ENCODE assay signal across 8 mouse cellular contexts in genomic region chr3:102995605-102996321, GRCm38 (mm10). TPM values are rescaled to one million over a fixed set of nuclear protein-coding genes. Genes with fewer than 3 reads are reported as not detected.
DNase-seq lines count a peak whose midpoint lies in the region; ATAC-seq and TF ChIP-seq lines count a peak whose summit lies in the region.

Sike1 (plus strand) TSS chr3:102995708.

- peak within 1 kb of the TSS; percentile 85 for H3K9ac ChIP-seq in heart, embryonic 15.5 days
- peak within 1 kb of the TSS; percentile 64 for H3K9ac ChIP-seq in liver, embryonic 14.5 days (replicated peaks)
- peak within 1 kb of the TSS; percentile 88 for H3K9ac ChIP-seq in neural tube, embryonic 11.5 days (ENCODE audit: low read length)
- H3K9ac ChIP-seq in stomach, postnatal 0 days (ENCODE audit: low read length): peak within 1 kb of the TSS; percentile 78

- H3K27me3 ChIP-seq in forebrain, embryonic 10.5 days (ENCODE audit: poor library complexity, severe bottlenecking): no peaks in the 10 kb centered on the region
- H3K27me3 ChIP-seq in heart, embryonic 15.5 days: no peaks in the 10 kb centered on the region
- H3K27me3 ChIP-seq in liver, embryonic 14.5 days (ENCODE audit: control insufficient read depth, insufficient read depth, low read length): no peaks in the 10 kb centered on the region
- no peaks in the 10 kb centered on the region for H3K27me3 ChIP-seq in neural tube, embryonic 11.5 days (ENCODE audit: control insufficient read depth, insufficient read depth, low read length)
- H3K27me3 ChIP-seq in stomach, postnatal 0 days (ENCODE audit: control insufficient read depth, insufficient read depth, low read length): no peaks in the 10 kb centered on the region

- DNase-seq in c-Kit-negative CD71-positive TER-119-positive erythroid progenitor cells, embryonic 14.5 days (ENCODE audit: low read depth, low spot score): peak; percentile 78
- peak; percentile 91 for DNase-seq in forebrain, embryonic 10.5 days (ENCODE audit: extremely low spot score, low spot score)
- peak; percentile 97 for DNase-seq in kidney, postnatal 25 days
- DNase-seq in liver, embryonic 14.5 days (ENCODE audit: low read depth in 3 of 3, low spot score in 3 of 3): peak; percentile 77 to 82 (median 78)
- DNase-seq in neural tube, embryonic 11.5 days (ENCODE audit: low spot score): peak; percentile 91
- DNase-seq in stomach, postnatal 0 days (ENCODE audit: low spot score): peak; percentile 94

- under 1% methylated on average over 60 of the region's 60 CpGs for WGBS in forebrain, embryonic 10.5 days
- under 1% methylated on average over 53 of the region's 60 CpGs for WGBS in heart, embryonic 15.5 days
- WGBS in liver, embryonic 14.5 days (ENCODE audit: insufficient replicate concordance): 2% methylated on average over 59 of the region's 60 CpGs
- under 1% methylated on average over 50 of the region's 60 CpGs for WGBS in neural tube, embryonic 11.5 days
- under 1% methylated on average over 55 of the region's 60 CpGs for WGBS in stomach, postnatal 0 days

- TF ChIP-seq CTCF in liver, embryonic 14.5 days (IDR thresholded peaks at IDR 0.05; ENCODE audit: low read depth): no peak
- no peak for TF ChIP-seq CTCF in stomach, postnatal 0 days (IDR thresholded peaks at IDR 0.05; ENCODE audit: low read depth)

- H3K4me2 ChIP-seq in heart, embryonic 15.5 days: peak within 1 kb of the TSS; percentile 60
- peak within 1 kb of the TSS; percentile 82 for H3K4me2 ChIP-seq in liver, embryonic 14.5 days (ENCODE audit: low read depth)
- peak within 1 kb of the TSS; percentile 61 for H3K4me2 ChIP-seq in neural tube, embryonic 11.5 days (ENCODE audit: low read depth)
- peak within 1 kb of the TSS; percentile 64 for H3K4me2 ChIP-seq in stomach, postnatal 0 days (replicated peaks; ENCODE audit: low read depth)

- peaks cover 28% of the 10 kb centered on the region for H3K36me3 ChIP-seq in forebrain, embryonic 10.5 days (replicated peaks)
- H3K36me3 ChIP-seq in heart, embryonic 15.5 days: peaks cover 28% of the 10 kb centered on the region
- H3K36me3 ChIP-seq in liver, embryonic 14.5 days (replicated peaks; ENCODE audit: control insufficient read depth, insufficient read depth, low read depth): peaks cover 4% of the 10 kb centered on the region
- H3K36me3 ChIP-seq in neural tube, embryonic 11.5 days (ENCODE audit: control insufficient read depth, insufficient read depth, low read length): peaks cover 8% of the 10 kb centered on the region
- H3K36me3 ChIP-seq in stomach, postnatal 0 days (ENCODE audit: control insufficient read depth, insufficient read depth, low read length): peaks cover 16% of the 10 kb centered on the region

- ATAC-seq in CD4-positive, CD25-positive, alpha-beta regulatory T cell, adult 4 months: peak; percentile 97
- ATAC-seq in heart, embryonic 15.5 days (replicated peaks; ENCODE audit: insufficient number of reproducible peaks, insufficient read depth, low FRiP score, low read depth): peak; percentile 94
- peak; percentile 99 for ATAC-seq in liver, embryonic 14.5 days (ENCODE audit: insufficient read depth)
- peak; percentile 96 for ATAC-seq in neural tube, embryonic 11.5 days (ENCODE audit: insufficient read depth, low FRiP score, low TSS enrichment)
- peak; percentile 98 for ATAC-seq in stomach, postnatal 0 days (ENCODE audit: low FRiP score, low TSS enrichment)

- H3K4me3 ChIP-seq in forebrain, embryonic 10.5 days: peak within 1 kb of the TSS; percentile 82
- peak within 1 kb of the TSS; percentile 87 for H3K4me3 ChIP-seq in heart, embryonic 15.5 days
- H3K4me3 ChIP-seq in liver, embryonic 14.5 days (ENCODE audit: insufficient read depth in 1 of 2, low read depth in 2 of 2, low read length in 2 of 2): peak within 1 kb of the TSS; percentile 66 to 74
- H3K4me3 ChIP-seq in neural tube, embryonic 11.5 days (ENCODE audit: low read depth, low read length): peak within 1 kb of the TSS; percentile 77
- H3K4me3 ChIP-seq in stomach, postnatal 0 days (ENCODE audit: low read depth, low read length): peak within 1 kb of the TSS; percentile 73

- peaks cover 20% of the 10 kb centered on the region for H3K4me1 ChIP-seq in forebrain, embryonic 10.5 days
- H3K4me1 ChIP-seq in heart, embryonic 15.5 days (replicated peaks): peaks cover 13% of the 10 kb centered on the region
- H3K4me1 ChIP-seq in liver, embryonic 14.5 days (replicated peaks; ENCODE audit: control insufficient read depth in 2 of 2, insufficient read depth in 2 of 2, low read length in 1 of 2): peaks cover 6 to 9% of the 10 kb centered on the region in 2 experiments; a peak in 3 of 4 replicates
- no peaks in the 10 kb centered on the region for H3K4me1 ChIP-seq in neural tube, embryonic 11.5 days (ENCODE audit: control insufficient read depth, insufficient read depth, low read length)
- 0 out of 2 replicates have a peak, but pooled peaks cover 2% of the 10 kb centered on the region for H3K4me1 ChIP-seq in stomach, postnatal 0 days (replicated peaks; ENCODE audit: control insufficient read depth, insufficient read depth)

- peaks cover 8% of the 10 kb centered on the region; the same call in 1 of the 2 replicates for H3K9me3 ChIP-seq in forebrain, embryonic 10.5 days
- no peaks in the 10 kb centered on the region for H3K9me3 ChIP-seq in heart, embryonic 15.5 days (replicated peaks)
- no peaks in the 10 kb centered on the region for H3K9me3 ChIP-seq in liver, embryonic 14.5 days (ENCODE audit: control insufficient read depth, low read length)
- no peaks in the 10 kb centered on the region for H3K9me3 ChIP-seq in neural tube, embryonic 11.5 days (ENCODE audit: control insufficient read depth, low read length)
- H3K9me3 ChIP-seq in stomach, postnatal 0 days (ENCODE audit: control insufficient read depth, low read length): no peaks in the 10 kb centered on the region

- H3K27ac ChIP-seq in forebrain, embryonic 10.5 days: peak within 1 kb of the TSS; percentile 94
- H3K27ac ChIP-seq in heart, embryonic 15.5 days: peak within 1 kb of the TSS; percentile 96
- peak within 1 kb of the TSS; percentile 78 for H3K27ac ChIP-seq in liver, embryonic 14.5 days
- peak within 1 kb of the TSS; percentile 93 for H3K27ac ChIP-seq in neural tube, embryonic 11.5 days (ENCODE audit: low read depth, low read length)
- H3K27ac ChIP-seq in stomach, postnatal 0 days (replicated peaks): peak within 1 kb of the TSS; percentile 95

- TF ChIP-seq EP300 in liver, embryonic 14.5 days (IDR thresholded peaks at IDR 0.05; ENCODE audit: low read depth): no peak
- TF ChIP-seq EP300 in stomach, postnatal 0 days (optimal IDR thresholded peaks at IDR 0.05): no peak

RNA-seq across cellular contexts. Expression of gene Sike1, which starts in this region (rescaled TPM):
- 10 to 100 TPM; 49.5 to 61.8 TPM for polyA plus RNA-seq in CD4-positive, CD25-positive, alpha-beta regulatory T cell, adult 4 months (2017; shearing (Covaris generic))
- 68.2 and 78.0 TPM in 2 replicates for polyA plus RNA-seq in forebrain, embryonic 10.5 days (2016; fragmentation: Nextera tagmentation; extraction: Ambion mirVana)
- polyA plus RNA-seq in heart, embryonic 15.5 days (2015; fragmentation: Nextera tagmentation; extraction: Ambion mirVana): 61.8 and 67.6 TPM in 2 replicates
- 3.4 and 5.6 TPM in 2 replicates for polyA plus RNA-seq in liver, embryonic 14.5 days (2012; rRNA removed)
- 13.6 and 16.8 TPM in 2 replicates for polyA plus RNA-seq in liver, embryonic 14.5 days (2014; fragmentation: Nextera tagmentation; extraction: Ambion mirVana)
- 74.2 and 86.2 TPM in 2 replicates for polyA plus RNA-seq in neural tube, embryonic 11.5 days (2014; fragmentation: Nextera tagmentation; extraction: Ambion mirVana)
- 45.2 and 49.6 TPM in 2 replicates for polyA plus RNA-seq in stomach, postnatal 0 days (2015; fragmentation: Nextera tagmentation; extraction: Ambion mirVana)

Comparison
In these comparisons a context has a peak if more than half of its experiments do, and no peak if none do; other contexts are left out.
1. Peak in every context shown above with its lines: DNase-seq, ATAC-seq, H3K4me3 ChIP-seq and H3K27ac ChIP-seq.